8 mouse cellular contexts compared by ENCODE assay signal in genomic region chr6:115791842-115792686, GRCm38 (mm10). TPM values are rescaled to one million over a fixed set of nuclear protein-coding genes. Genes with fewer than 3 reads are reported as not detected.
A peak's percentile ranks its signal among the peaks of the same experiment; 100 is the strongest.
DNase-seq lines count a peak whose midpoint lies in the region; ATAC-seq and TF ChIP-seq lines count a peak whose summit lies in the region.

No protein-coding gene starts in this region.

- intact Hi-C loops in left cerebral cortex, adult 2 months (cut with DNase I) = no loop called here

- H3K4me3 ChIP-seq in hindbrain, embryonic 13.5 days = no peak overlapping the region
- no peak overlapping the region for H3K4me3 ChIP-seq in hindbrain, embryonic 11.5 days (ENCODE audit: low read depth, low read length)
- peak overlapping the region; percentile 50 for H3K4me3 ChIP-seq in megakaryocyte, embryonic 14.5 days (replicated peaks)
- H3K4me3 ChIP-seq in left cerebral cortex, adult 2 months = no peak overlapping the region

- H3K9me3 ChIP-seq in hindbrain, embryonic 13.5 days = no peaks in the 10 kb centered on the region
- no peaks in the 10 kb centered on the region for H3K9me3 ChIP-seq in hindbrain, embryonic 11.5 days (ENCODE audit: control insufficient read depth, low read length)
- H3K9me3 ChIP-seq in megakaryocyte, embryonic 14.5 days = no peaks in the 10 kb centered on the region

- H3K4me1 ChIP-seq in hindbrain, embryonic 13.5 days (replicated peaks) = no peaks in the 10 kb centered on the region; the same call in 1 of the 2 replicates
- H3K4me1 ChIP-seq in hindbrain, embryonic 11.5 days (replicated peaks; ENCODE audit: control insufficient read depth, insufficient read depth, low read length) = no peaks in the 10 kb centered on the region
- H3K4me1 ChIP-seq in megakaryocyte, embryonic 14.5 days = peaks cover 52% of the 10 kb centered on the region

- no peak overlapping the region for H3K4me2 ChIP-seq in hindbrain, embryonic 13.5 days
- H3K4me2 ChIP-seq in hindbrain, embryonic 11.5 days (replicated peaks; ENCODE audit: low read depth, low read length) = no peak overlapping the region

- no peak overlapping the region for H3K27ac ChIP-seq in hindbrain, embryonic 13.5 days
- H3K27ac ChIP-seq in hindbrain, embryonic 11.5 days (ENCODE audit: low read depth, low read length) = no peak overlapping the region
- no peak overlapping the region for H3K27ac ChIP-seq in left cerebral cortex, adult 2 months

- H3K27me3 ChIP-seq in hindbrain, embryonic 13.5 days = no peaks in the 10 kb centered on the region
- H3K27me3 ChIP-seq in hindbrain, embryonic 11.5 days (ENCODE audit: control insufficient read depth, insufficient read depth, low read length) = no peaks in the 10 kb centered on the region
- no peaks in the 10 kb centered on the region for H3K27me3 ChIP-seq in megakaryocyte, embryonic 14.5 days (replicated peaks)

- no peak for DNase-seq in hindbrain, embryonic 11.5 days (ENCODE audit: low spot score)
- DNase-seq in CD4-positive, CD25-positive, alpha-beta regulatory T cell, adult 2 months (ENCODE audit: low read depth, low spot score) = peak; percentile 41
- peak; percentile 68 to 73 for DNase-seq in cerebellum, postnatal 14 days
- no peak for DNase-seq in right cerebral cortex, postnatal 36 days (ENCODE audit: low spot score in 2 of 2)
- no peak for DNase-seq in left cerebral cortex, adult 2 months (ENCODE audit: extremely low spot score in 1 of 2, low spot score in 2 of 2)

- peaks cover 98% of the 10 kb centered on the region for H3K36me3 ChIP-seq in hindbrain, embryonic 13.5 days
- peaks cover 28% of the 10 kb centered on the region for H3K36me3 ChIP-seq in hindbrain, embryonic 11.5 days (ENCODE audit: control insufficient read depth, insufficient read depth, low read length)
- H3K36me3 ChIP-seq in megakaryocyte, embryonic 14.5 days (replicated peaks; ENCODE audit: low read length) = peaks cover 84% of the 10 kb centered on the region

- H3K9ac ChIP-seq in hindbrain, embryonic 13.5 days = no peak overlapping the region
- no peak overlapping the region for H3K9ac ChIP-seq in hindbrain, embryonic 11.5 days (ENCODE audit: low read depth, low read length)

- 0 out of 2 replicates have a peak, but pooled peaks have one; percentile 7 for ATAC-seq in hindbrain, embryonic 13.5 days (ENCODE audit: low FRiP score)
- ATAC-seq in hindbrain, embryonic 11.5 days (ENCODE audit: low FRiP score) = no peak
- ATAC-seq in inflammation-experienced regulatory T-cells, adult 6 months = peak; percentile 19

- TF ChIP-seq CTCF in left cerebral cortex, adult 2 months (IDR thresholded peaks at IDR 0.05) = no peak

- 84% methylated on average over 34 of the region's 34 CpGs for WGBS in hindbrain, embryonic 13.5 days
- WGBS in hindbrain, embryonic 11.5 days = 93% methylated on average over 34 of the region's 34 CpGs

RNA-seq across cellular contexts. Expression of gene Rpl32, which starts 16.5 kb away (rescaled TPM):
- 1,291 and 1,358 TPM in 2 replicates for polyA plus RNA-seq in hindbrain, embryonic 13.5 days (2015; fragmentation: Nextera tagmentation; extraction: Ambion mirVana)
- 1,766 and 1,778 TPM in 2 replicates for polyA plus RNA-seq in hindbrain, embryonic 11.5 days (2014; fragmentation: Nextera tagmentation; extraction: Ambion mirVana)
- 1,000 to 10,000 TPM; 4,797 to 7,885 (median 7,790) TPM for polyA plus RNA-seq in inflammation-experienced regulatory T-cells, adult 6 months (2017; shearing (Covaris generic))
- polyA plus RNA-seq in megakaryocyte, embryonic 14.5 days (2012; ENCODE audit: insufficient read depth, low replicate concordance) = 500 and 629 TPM in 2 replicates
- total RNA-seq in left cerebral cortex, adult 2 months (2021) = 100 to 1,000 TPM; 429 to 479 TPM

RNA-seq across cellular contexts. Expression of gene Cand2, which starts 17.7 kb away (rescaled TPM):
- polyA plus RNA-seq in hindbrain, embryonic 13.5 days (2015; fragmentation: Nextera tagmentation; extraction: Ambion mirVana) = 14.8 and 15.0 TPM in 2 replicates
- polyA plus RNA-seq in hindbrain, embryonic 11.5 days (2014; fragmentation: Nextera tagmentation; extraction: Ambion mirVana) = 20.2 and 23.3 TPM in 2 replicates
- 1 to 10 TPM; 2.3 to 4.8 (median 3.7) TPM for polyA plus RNA-seq in inflammation-experienced regulatory T-cells, adult 6 months (2017; shearing (Covaris generic))
- 7.0 and 7.1 TPM in 2 replicates for polyA plus RNA-seq in megakaryocyte, embryonic 14.5 days (2012; ENCODE audit: insufficient read depth, low replicate concordance)
- total RNA-seq in left cerebral cortex, adult 2 months (2021) = 1 to 10 TPM; 1.8 to 1.9 TPM

RNA-seq across cellular contexts. Expression of gene Tmem40, which starts 29.9 kb away (rescaled TPM):
- 1.6 and 1.7 TPM in 2 replicates for polyA plus RNA-seq in hindbrain, embryonic 13.5 days (2015; fragmentation: Nextera tagmentation; extraction: Ambion mirVana)
- polyA plus RNA-seq in hindbrain, embryonic 11.5 days (2014; fragmentation: Nextera tagmentation; extraction: Ambion mirVana) = 1.9 and 2.1 TPM in 2 replicates
- not detected for polyA plus RNA-seq in inflammation-experienced regulatory T-cells, adult 6 months (2017; shearing (Covaris generic))
- polyA plus RNA-seq in megakaryocyte, embryonic 14.5 days (2012; ENCODE audit: insufficient read depth, low replicate concordance) = 650 and 2,177 TPM in 2 replicates
- total RNA-seq in left cerebral cortex, adult 2 months (2021) = 1 to 10 TPM; 1.2 TPM

RNA-seq across cellular contexts. Expression of gene Efcab12, which starts 46.1 kb away (rescaled TPM):
- polyA plus RNA-seq in hindbrain, embryonic 13.5 days (2015; fragmentation: Nextera tagmentation; extraction: Ambion mirVana) = 3.0 and 3.4 TPM in 2 replicates
- polyA plus RNA-seq in hindbrain, embryonic 11.5 days (2014; fragmentation: Nextera tagmentation; extraction: Ambion mirVana) = 2.1 TPM in 2 replicates
- under 1 TPM in 2 of 3 experiments, not detected in 1; 0.31 to 0.47 TPM for polyA plus RNA-seq in inflammation-experienced regulatory T-cells, adult 6 months (2017; shearing (Covaris generic))
- not detected in 2 replicates for polyA plus RNA-seq in megakaryocyte, embryonic 14.5 days (2012; ENCODE audit: insufficient read depth, low replicate concordance)
- 1 to 10 TPM; 5.4 to 6.1 TPM for total RNA-seq in left cerebral cortex, adult 2 months (2021)

Comparison
In these comparisons a context has a peak if more than half of its experiments do, and no peak if none do; other contexts are left out.
1. DNase-seq: peak in CD4-positive, CD25-positive, alpha-beta regulatory T cell, adult 2 months (single experiment) and cerebellum, postnatal 14 days (2 of 2); none in hindbrain, embryonic 11.5 days (single experiment), right cerebral cortex, postnatal 36 days (0 of 2) and left cerebral cortex, adult 2 months (0 of 2).
2. RNA of gene Tmem40, which starts 29.9 kb away (polyA plus RNA-seq): 650 to 2,177 TPM in megakaryocyte, embryonic 14.5 days; 1.9 to 2.1 TPM in hindbrain, embryonic 11.5 days, 1.6 to 1.7 TPM in hindbrain, embryonic 13.5 days and not detected in inflammation-experienced regulatory T-cells, adult 6 months; every median in the first group is over 100 times any median in the second.